Mouse (Mus musculus) v-Abl transformed pro-B cells (cell line): Measurements from ENCODE around the gene Irf4.

Experiments used
- in situ Hi-C, 2 experiments: fragments of 400-800 bp; cut with MboI; formaldehyde crosslinking; loops; one replicate each; pipeline ENCODE4 v1.15.1; 2025; ENCODE audit not compliant: unreplicated experiment in 2 of 2

The Irf4 gene

DNA sequence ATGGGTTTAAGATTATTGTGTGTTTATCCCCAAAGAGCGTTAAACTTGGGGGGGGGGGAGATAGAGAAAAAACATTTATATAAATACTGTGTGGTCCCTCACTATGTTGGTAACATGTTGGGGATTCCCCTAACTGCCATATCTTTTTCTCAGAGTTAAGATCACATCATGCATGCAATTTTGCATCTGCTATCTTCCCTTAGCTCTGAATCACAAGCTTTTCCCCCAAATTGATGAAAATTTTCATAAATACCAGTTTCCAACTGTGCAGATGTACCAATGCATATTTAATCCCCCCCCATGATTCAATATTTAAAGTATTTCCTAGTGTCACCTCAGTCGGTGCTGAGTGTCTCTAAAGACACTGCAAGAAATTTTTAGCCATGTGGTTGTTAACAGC, 11.8 kb upstream of the Irf4 start:
- in situ Hi-C loops: no loop called here

DNA sequence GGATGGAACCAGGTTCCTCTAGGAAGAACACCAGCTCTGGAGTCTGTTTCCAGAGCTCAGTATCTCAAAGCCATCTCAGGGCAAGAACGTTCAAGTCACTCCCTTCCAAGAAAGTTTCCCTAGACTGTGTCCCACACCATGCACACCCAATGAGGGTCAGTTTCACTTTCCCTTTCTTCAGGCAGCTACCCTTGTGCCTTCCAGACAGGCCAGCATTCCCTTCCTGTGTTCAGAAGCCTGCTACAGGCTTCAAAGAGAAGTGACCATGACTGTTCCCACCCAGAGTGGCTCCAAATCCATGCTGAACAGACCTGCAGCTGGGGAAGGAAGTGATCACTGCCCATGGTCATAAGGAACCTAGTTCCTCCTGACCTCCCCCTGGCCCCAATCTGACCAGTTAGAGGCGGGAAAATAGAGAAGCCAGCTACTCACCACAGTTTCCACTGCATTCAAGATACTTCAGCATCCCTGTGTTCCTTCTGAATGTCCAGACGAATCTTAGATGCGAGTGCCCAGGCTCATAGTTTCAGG, 10.7 kb upstream of the Irf4 start:
- in situ Hi-C loops: no loop called here

DNA sequence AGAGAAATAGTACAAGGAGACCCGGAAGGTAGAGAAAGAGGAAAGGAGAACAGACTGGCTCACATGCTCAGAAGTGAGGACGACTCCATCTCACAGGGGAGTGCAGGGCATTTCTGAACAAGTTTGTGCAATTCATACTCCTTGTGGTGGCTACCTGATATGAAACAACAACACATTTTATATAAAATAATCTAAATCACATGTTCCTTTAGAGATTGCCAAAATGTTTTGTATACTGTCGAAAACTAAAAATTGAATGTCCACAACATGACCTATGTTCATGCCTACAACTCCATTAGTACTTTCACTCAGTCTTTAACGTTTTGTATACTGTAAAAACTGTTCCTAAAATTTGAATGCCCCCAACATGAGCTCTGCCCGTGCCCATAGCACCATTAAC, 7.9 kb upstream of the Irf4 start:
- in situ Hi-C loops: no loop called here

DNA sequence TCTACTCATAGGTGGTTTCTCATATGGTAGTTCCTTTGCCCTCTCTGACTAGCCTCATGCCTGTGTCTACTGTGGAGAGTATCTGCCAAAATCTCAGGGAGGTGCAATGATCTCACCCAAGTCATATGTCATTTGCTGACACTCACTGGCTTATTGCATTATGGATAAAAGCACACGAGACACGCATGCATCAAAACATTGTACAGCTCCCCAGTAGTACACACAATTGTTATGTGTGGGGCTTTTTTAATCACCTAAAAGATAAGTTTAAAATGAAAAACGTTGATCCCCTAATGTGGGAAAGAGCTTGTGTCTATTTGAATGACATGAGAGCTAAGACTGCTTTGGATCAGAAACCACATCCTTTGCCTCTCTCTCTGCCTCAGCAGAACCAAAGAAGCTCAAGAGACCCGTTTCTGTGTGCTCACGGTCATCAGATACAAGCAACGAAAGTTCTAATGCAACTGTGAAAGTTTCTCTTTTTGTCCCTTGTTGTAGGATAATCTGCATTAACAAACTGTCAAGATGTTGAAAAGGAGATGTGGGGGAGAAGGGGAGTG, 6.5 kb upstream of the Irf4 start:
- in situ Hi-C loops: no loop called here

DNA sequence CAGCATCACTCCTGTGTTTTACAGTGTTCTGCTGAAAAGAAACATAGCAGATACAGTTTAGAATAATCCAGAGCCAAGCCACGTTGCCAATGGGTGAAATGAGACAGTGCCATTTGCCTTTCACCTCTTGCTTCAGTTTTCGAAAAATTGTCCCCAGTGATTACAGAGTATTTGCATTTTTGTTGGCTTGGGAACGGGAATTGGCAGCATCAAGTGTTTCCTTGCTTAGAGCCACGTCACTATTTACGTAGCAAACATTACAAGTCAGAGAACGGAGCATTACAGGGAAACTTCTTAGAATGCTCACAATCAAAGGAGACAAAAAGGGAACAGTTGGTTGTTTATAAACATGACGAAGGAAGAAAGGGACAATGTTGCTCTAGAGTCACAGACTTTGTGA, 3.9 kb upstream of the Irf4 start:
- in situ Hi-C loops: no loop called here

DNA sequence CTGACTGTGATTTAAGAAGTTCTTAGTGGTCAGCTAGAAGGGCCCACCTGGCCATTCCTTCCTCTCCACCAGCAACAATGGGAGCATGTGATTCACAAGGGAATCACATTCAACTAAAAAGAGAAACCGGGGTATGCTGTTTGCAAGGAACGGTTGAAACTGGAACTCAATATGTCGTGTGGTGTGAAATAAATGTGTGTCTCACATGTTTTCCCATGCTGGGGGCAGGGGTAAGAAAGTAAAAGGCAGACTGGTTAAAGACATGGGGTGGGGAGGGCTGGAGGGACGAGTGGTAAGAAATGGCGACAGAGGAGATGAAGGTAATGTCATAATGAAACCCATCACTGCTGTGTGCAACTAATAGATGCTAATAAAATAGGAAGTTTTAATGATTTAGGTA, 2.0 kb upstream of the Irf4 start:
- in situ Hi-C loops: no loop called here

DNA sequence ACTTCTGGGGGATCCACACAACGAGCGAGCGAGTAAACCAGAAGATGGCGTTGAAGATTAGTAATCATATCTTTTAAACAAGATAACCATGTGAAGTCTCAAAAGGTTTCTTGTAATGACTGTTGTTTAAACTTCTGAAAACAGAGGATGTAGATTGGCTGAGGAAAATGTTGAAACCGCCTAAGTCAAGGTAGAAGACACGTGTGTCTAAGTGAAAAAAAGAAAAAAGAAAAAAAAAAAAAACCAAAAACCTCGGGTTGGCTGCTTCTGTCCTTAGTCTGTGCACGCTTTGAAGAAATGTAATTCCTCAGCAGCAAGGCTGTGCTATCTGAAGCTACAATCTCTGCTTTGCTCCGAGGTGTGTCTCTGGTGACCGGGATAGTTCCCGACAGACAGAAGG, 1.5 kb upstream of the Irf4 start:
- in situ Hi-C loops: no loop called here

DNA sequence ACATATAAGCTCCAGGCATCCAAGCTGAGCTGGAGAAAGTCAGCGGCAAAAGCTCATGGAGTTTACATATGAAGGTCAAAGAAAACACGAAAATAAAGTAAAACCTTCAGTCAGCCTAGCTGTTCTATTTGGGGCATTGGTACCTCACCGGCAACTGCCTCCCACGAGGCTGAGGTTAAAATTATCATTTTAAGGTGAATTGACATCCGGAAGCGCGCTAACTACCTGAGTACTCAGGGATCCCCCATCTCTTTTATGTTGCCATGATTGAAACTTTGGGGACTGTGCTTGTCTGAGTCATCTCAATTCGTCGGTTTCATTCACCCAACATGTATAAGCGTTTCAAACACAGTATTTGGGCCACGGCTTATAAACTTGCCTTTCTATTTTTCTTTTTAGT, 705 bp upstream of the Irf4 start:
- in situ Hi-C loops: no loop called here

DNA sequence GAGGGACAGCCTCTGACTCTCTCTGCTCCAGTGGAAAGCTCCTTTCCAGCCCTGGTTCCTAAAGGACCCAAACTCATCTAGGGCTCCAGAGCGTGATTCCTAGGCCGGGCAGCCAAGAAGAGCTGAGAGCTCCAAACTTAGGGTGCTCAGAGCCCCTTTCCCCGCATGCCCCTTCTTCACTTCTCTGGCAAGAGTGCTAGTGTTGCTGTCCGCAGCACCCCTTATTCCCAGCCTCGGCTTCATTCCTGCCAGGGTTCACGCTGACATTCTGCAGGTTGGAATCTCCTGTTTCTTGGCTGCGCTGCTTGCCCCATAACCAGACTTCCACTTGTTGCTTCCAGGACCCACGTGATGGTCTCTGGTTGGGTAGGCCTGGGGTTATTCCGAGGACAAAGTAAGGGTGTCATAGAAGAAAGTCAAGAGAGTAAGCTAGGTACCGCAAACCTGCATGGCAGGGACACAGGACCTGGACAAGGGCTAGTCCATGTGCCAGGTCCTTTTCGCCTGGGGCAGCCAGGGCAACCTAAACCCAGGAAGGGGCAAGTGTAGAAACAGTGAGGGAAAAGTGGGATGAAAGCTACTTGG, 623 bp downstream of the Irf4 start:
- in situ Hi-C loops: loop anchor here (5.0 to 25.0 kb wide), 7 partner anchors 62 to 875 kb away; partner anchors contain the start of gene Foxf2 (in 1 of the 2)

DNA sequence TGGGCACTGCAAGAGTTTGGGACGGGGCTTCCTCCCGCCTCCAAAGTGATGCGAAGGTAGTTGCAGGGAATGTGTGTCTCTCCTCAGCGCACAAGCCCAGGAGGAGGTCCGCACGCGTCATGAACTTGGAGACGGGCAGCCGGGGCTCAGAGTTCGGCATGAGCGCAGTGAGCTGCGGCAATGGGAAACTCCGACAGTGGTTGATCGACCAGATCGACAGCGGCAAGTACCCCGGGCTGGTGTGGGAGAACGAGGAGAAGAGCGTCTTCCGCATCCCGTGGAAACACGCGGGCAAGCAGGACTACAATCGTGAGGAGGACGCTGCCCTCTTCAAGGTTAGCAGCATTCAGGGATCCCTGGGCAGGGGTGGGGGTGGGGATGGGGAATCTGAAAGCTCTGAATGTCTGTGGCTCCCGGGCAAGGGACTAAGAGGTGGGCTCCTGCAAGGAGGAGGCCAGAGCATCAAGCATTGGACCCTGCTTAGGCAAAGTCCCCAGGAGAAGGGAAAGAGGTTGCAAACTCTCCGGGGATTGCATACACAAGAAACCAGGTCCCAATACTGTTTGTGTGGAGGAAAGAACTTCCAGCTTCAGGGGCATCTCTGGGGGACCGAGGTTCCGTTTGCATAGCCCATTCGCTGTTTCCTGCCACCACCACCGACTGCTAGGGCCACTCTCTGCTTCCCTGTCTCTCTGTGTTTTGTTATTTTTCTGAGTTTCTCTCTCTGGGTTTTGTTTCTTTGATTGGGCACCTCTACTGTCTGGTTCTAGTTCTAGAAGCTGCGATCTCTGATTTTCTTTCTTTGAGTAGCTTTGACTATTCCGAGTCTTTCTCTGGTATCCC, 1.7 kb downstream of the Irf4 start:
- in situ Hi-C loops: loop anchor here (5.0 to 25.0 kb wide), 7 partner anchors 63 to 874 kb away; partner anchors contain the start of gene Foxf2 (in 1 of the 2)

DNA sequence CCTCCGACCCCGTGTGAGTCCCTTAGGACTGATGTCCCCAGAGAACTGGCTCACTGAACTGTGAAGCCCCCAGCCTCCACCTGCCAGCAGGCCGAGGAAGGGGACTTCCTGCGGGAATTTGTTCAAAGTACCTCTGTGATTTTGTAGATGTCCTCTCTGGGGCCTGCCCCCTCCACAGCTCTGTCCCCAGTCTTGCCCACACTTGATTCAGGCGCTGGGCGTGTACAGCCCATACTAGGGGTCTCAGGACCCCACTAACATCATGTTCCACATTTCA, 2.2 kb downstream of the Irf4 start:
- in situ Hi-C loops: loop anchor here (5.0 to 25.0 kb wide), 7 partner anchors 64 to 874 kb away; partner anchors contain the start of gene Foxf2 (in 1 of the 2)

DNA sequence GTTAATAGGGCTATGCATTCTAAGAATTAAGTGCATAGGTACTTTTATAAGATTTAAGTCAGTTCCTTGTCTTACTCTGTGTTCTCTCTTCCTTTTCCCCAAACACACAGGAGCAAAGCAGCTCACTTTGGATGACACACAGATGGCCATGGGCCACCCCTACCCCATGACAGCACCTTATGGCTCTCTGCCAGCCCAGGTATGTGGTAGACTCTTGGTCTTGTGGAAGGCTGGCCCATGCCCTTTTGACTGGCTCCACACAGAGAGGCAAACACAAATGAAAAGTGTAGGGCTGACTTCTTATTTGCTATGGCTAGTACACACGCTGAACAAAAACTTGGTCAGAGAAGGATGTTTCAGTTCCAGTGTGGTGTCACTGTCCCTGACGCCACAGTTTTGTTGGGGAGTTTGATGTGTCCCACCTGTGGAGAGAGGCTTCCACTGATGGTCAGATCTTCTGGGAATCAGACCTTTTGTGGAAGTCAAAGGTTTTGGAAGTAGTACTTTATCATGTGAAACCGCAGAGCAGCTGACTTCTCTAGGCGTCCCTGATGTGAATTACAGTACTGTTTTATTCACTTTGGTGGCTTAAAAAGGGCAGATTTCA, 3.7 kb downstream of the Irf4 start:
- in situ Hi-C loops: loop anchor here (5.0 to 25.0 kb wide), 7 partner anchors 65 to 872 kb away; partner anchors contain the start of gene Foxf2 (in 1 of the 2)

DNA sequence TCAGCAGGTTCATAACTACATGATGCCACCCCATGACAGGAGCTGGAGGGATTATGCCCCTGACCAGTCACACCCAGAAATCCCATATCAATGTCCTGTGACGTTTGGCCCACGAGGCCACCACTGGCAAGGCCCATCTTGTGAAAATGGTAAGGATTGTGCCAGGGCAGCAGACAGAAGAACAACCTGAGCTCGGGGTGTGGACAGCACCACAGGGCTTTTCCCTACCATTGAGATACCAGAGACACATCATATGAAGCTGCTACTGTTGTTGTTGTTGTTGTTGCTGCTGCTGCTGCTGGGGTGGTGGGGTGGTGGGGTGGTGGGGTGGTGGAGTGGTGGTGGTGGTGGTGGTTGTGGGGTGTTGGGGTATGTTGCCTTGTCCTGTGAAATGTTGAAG, 4.4 kb downstream of the Irf4 start:
- in situ Hi-C loops: loop anchor here (5.0 to 25.0 kb wide), 7 partner anchors 66 to 871 kb away; partner anchors contain the start of gene Foxf2 (in 1 of the 2)

DNA sequence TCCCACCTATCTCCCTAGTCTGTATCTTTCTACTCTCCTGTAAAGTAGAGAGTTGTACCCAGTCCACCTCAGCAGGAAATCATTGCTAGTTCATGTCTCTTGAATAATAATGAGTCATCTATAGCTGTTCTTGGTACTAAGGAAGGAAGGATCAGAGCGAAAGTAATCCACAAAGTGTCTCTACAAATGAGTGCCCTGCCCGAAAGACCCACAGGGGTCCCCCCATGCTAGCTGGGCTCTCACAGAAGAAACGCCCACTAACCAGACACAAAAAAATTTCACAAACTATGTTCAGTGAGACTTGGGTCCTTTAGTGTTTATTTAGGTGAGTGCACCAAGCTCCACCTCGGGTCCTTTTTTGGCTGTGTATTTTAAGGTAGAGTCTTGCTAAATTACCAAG, 5.0 kb downstream of the Irf4 start:
- in situ Hi-C loops: loop anchor here (5.0 to 25.0 kb wide), 7 partner anchors 67 to 871 kb away; partner anchors contain the start of gene Foxf2 (in 1 of the 2)

DNA sequence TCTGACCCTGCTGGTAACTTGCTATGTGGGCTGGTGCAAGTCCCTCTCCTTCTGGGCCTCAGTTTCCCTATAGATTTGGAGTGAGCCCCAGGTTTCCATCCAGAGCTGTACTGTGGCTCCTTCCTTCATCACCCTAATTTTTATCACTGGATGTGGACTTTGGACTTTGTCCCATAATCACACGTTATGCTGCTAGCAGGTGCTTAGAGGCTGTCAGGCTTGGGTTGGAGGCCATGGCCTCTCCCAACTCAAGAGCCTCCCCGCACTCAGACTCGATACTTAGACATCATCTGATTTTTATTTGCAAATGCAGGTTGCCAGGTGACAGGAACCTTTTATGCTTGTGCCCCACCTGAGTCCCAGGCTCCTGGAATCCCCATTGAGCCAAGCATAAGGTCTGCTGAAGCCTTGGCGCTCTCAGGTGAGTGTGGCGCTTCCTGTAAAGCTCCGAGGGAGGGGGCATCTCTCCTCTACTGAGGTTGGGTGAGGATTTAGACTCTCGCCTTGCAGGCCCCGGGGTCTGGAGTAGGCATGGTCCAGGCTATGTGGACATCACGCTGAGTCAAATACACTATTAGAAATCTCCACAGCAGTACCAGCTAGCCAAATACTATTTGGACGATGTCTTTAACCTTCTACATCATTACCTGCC, 5.9 kb downstream of the Irf4 start:
- in situ Hi-C loops: loop anchor here (5.0 to 25.0 kb wide), 7 partner anchors 68 to 870 kb away; partner anchors contain the start of gene Foxf2 (in 1 of the 2)

DNA sequence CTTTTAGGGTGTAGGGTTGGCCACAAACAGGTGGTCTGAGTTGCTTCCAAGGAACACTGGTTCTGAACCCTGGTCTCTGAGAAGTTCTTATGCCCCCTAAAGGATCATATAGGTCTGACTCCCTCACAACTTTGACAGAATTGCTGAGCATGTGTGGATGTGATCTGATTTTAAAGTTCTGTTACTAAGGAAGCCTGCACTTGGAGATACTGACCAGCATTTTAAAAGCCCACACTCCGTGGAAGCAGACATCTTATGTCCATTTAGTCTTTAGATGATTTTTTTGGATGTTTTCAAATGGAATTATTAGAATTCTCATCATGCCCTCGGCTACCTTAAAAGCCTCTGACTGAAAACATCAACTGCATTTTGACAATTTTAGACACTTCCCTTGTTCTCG, 6.6 kb downstream of the Irf4 start:
- in situ Hi-C loops: loop anchor here (10.0 to 25.0 kb wide), 4 partner anchors 91 to 869 kb away; partner anchors contain the start of gene Foxf2 (in 1 of the 2)

DNA sequence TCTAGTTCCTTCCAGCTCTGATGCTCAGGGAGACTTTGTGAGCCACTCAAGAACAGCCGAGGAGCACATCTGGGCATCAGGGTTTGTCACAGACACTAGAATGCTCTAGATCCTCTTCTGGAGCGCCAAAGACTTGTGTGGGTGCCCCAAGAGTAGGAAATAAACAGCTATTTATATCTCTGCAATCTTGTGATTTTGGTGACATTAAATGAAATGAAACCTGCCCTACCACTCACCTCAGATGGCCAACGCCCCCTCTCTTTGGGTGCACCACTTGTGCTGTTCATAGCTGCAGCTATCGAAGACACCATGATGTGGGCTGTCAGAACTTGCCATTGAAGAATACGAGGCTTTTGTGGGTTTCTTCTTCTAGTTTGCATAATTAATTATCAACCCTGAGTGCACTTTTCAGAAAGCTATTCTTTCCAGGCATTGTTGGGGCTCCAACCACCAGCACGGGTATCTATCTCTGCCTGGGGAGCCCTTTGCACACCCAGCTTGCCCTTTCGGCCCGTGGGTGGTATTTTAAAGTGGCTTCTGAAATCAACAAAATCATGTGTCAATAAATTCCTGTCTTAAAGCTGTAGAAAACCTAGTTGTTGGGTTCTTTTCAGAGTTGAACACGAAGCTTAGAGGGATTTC, 7.1 kb downstream of the Irf4 start:
- in situ Hi-C loops: loop anchor here (10.0 to 25.0 kb wide), 4 partner anchors 91 to 869 kb away; partner anchors contain the start of gene Foxf2 (in 1 of the 2)

DNA sequence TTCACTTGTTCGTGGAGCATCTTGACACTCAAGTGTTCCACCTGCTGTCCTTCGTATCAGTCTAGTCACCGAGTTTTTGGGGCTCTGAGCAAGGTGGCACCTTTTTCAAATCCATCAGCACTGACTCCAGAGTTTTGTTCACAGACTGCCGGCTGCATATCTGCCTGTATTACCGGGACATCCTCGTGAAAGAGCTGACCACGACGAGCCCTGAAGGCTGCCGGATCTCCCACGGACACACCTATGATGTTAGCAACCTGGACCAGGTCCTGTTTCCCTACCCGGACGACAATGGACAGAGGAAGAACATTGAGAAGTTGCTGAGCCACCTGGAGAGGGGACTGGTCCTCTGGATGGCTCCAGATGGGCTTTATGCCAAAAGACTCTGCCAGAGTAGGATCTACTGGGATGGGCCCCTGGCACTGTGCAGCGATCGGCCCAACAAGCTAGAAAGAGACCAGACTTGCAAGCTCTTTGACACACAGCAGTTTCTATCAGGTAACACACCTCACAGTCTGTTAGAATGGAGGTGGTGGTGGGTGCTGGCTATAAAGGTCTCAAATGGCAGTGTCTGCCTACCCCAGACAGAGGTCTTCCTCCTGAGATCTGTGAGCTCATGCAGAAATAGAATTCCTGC, 8.4 kb downstream of the Irf4 start:
- in situ Hi-C loops: loop anchor here (10.0 to 25.0 kb wide), 4 partner anchors 93 to 867 kb away; partner anchors contain the start of gene Foxf2 (in 1 of the 2)

DNA sequence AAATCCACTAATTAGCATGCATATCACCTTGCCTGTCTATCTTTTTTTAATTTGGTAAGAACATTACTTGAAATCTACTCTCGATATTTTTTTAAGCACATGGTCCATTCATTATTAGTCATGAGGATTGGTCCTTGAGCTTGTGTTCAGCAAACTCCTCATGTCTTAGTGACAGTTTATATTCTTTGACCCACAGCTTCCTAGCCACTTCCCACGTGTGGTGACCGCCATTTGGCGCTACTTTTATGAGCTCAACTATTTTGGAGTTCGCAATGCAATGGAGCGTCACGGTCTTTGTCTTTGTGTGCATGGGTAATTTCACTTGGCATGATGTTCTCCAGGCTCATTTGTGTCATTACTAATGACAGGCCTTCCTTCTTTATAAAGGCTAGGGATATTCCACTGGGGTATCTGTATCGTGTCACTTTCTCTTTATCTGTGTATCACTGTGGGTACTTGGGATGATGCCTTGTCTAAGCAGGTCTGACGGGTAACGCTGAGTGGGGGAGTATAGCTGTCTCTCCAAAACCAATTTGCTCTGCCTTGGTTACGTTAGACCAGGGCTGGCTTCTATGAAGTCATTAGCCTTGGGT, 9.9 kb downstream of the Irf4 start:
- in situ Hi-C loops: loop anchor here (10.0 to 25.0 kb wide), 4 partner anchors 94 to 866 kb away; partner anchors contain the start of gene Foxf2 (in 1 of the 2)
